Mouse (Mus musculus): ENCODE results near the gene Ncoa3.
A peak's percentile ranks its signal among the peaks of the same experiment; 100 is the strongest.

Gene Ncoa3

DNA sequence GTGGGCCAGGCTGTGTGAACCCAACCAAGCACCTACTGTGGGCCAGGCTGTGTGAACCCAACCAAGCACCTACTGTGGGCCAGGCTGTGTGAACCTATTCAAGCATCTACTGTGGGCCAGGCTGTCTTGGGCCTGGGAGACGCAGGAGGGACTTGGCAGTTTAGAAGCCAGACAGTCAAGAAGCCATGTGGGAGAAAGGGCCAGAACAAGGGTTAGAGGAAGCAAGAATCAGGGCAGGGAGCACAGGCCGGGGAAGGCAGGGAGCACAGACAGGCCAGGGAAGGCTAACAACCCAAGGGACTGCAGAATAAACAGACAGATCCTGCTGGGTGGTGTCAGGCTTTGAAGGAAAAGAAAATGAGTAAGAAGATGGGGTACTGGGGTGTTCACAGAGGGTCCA is 118.8 kb downstream of the Ncoa3 start:
- peak; percentile 93 for DNase-seq

DNA sequence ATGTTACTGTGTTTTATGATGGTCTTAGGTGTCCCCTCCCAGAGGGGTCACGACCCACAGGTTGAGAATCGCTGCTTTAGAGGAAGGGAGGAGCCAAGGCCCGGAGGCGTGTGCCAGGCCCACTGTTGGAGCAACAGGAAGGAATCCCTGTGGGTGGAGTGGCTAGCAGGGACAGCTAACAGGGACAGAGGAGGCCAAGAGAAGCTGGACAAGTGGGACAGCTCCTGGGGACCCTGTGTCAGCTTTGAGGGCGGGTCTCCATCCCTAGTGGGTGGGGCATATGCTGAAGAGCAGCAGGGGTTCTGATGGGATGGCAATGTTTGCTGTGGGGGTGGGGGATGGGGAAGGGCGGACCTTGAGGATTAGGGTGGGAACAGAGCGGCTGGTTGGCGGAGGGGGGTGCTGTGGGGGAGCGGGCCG is 119.4 kb downstream of the Ncoa3 start:
- DNase-seq, result peak; percentile 95

DNA sequence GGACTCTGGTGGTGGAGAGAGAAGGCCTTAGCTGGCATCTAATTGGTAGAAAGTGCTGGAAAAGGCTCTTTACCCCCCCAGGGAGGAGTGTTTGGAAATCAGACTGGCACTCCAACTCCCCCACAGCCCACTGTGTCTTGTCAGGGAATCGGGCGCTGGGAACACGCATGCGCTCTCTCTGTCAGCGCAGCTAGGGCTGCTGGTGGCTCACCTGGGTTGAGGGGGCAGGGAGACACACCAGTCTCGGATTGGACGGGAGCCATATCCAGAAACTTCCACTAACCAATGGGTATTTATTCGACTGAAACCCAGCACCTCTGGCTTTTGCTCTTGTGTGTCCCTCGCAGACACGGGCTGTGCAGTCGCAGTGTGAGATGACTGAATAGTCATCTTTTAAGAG is 120.5 kb downstream of the Ncoa3 start:
- no peak for DNase-seq

DNA sequence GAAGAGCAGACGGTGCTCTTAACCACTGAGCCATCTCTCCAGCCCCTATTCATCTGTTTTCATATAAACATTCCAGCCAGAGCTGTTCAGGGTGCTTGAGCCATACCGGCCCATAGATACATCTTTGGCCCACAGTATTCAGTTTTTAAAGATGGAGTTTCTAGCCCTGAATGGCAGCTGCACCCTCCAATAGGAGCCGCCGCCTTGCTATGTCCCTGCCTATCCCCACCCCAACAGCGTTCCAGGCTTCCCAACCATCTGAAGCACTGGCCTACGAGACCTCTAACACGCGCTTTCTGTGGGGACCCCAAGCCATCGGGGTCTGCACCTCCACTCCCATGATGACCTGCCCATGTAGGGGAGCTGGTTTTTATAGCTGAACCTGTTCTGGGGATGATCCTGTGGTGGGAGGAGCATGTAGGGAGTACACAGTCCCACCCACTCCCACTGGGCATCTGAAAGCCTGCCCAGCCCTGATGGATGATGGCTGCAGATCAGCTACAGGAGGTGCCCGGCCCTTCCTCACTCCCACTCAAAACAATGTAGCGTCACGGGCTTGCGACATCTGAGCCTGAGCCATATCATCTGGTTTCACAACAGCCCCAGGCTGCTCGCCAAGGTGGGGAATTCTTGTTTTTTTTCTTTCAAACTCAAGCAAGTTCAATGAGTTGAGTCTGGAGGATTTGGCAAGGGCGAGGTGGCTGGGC is 123.3 kb downstream of the Ncoa3 start:
- DNase-seq, result peak; percentile 99

DNA sequence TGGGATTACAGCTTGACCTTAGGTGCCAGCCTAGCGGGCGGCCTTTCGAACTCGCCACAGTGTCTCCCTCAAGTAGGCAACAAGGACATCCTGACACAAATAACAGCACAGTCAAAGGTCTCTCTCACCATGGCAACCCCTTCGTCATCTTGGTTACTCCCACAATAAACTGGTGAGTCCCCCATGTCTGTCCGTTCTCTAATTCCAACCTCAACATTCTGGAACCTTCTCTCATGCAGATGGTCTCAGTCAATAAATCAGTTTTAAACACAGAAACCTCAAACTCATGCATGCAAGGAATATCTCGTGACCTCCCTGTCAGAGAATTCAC is 123.8 kb downstream of the Ncoa3 start:
- no peak for DNase-seq

DNA sequence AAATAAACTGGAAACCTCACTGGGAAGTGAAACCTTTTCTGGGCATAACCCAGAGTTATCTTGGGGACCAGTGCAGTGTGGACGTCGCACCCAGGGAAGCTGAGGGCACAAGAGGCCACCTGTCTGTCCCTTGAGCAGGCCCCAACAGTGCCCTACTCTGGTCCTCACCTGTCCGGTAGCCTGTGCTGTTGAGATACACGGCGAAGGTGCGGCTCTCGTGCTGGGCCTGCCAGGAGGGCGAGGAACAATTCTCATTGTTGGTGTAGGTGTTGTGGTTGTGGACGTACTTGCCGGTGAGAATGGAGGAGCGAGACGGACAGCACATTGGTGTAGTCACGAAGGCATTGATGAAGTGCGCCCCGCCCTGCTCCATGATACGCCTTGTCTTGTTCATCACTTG is 124.3 kb downstream of the Ncoa3 start:
- DNase-seq, result peak; percentile 92

DNA sequence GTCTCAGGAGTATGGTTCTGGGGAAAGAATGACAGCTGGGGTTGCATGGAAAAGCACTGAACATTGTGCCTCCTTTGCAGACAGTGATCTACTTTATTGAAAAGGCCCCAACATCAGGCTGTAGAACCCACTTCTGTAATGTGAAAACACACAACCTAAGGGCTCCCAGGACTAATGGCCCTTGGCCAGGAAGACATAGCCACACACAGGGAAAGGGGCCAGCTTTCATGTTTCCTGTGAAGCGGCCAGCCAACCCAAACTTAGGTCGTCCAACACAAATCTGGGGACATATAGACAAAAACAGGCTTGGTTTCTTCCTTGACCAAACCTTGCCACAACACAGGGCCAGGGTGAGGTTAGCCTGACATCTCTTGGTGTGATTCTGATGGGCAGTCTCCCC is 127.6 kb downstream of the Ncoa3 start:
- DNase-seq, result peak; percentile 90

DNA sequence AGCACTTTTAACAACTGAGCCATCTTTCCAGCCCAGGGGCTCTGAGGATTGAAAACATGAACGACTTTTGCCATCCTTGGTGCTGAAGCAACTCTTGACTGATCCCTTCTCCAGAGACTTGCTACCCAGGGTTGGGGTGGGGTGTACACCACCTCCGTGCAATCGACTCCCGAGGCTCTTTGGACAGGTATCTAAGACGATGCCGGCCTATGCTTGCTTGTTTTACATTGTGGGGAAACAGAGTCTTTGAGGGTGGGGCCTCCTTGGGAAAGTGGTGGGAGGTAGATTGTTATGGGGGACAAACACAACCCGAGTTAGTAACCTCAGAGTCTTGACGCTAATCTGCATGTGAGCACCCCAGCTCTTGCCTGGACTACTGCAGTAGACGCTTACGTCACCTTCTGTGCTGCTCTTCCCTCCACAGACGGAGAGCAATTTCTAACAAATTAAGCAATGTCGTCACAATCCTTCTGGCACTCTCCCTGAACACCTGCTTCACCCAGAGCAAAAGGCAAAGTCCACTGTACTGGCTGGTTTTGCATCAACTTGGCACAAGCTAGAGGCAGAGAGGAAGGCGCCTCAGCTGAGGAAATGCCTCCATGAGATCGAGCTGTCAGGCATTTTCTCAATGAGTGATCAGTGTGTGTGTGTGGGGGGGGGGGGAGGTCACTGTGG is 129.4 kb downstream of the Ncoa3 start:
- peak; percentile 91 for DNase-seq

DNA sequence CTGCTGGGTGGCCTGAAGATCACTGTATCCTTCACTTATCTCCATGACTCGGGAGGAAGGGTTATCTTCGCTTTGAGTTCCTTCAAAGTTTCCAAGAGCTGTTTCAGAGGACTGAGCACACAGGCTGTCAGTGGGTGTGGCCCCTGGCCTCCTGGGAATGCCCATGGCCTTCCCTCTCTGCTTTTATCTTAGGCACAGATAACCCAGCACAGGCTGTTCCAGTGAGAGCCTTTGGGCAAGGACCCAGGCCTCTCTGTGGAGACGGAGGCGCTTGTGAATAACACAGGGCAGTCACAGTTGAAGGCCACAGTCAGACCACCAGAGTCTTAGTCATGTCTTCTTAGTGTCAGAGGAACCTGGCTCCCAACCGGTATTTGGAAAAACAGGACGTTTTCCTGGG is 130.3 kb downstream of the Ncoa3 start:
- DNase-seq, result peak; percentile 99

Data from heart, adult 11 months (tissue).